Mouse (Mus musculus) frontal cortex, adult 2 months (tissue): ENCODE data around the gene Gstk1. TPM values are rescaled to one million over a fixed set of nuclear protein-coding genes. Genes with fewer than 3 reads are reported as not detected.

Experiments used
- DNase-seq, 2 experiments: peaks; one replicate each; pipeline ENCODE4 v3.0.0; 2022; ENCODE audit warnings: low spot score in 1 of 2; ENCODE audit errors: extremely low spot score in 1 of 2
- polyA plus RNA-seq: library from polyadenylated mRNA; depleted of rRNA; stranded (reverse); fragments of >200 nt; gene quantifications from 2 replicates; pipeline ENCODE4 v1.2.3, GENCODE M21; 2012; rRNA removed

Gstk1 gene
- polyA plus RNA-seq, 1 experiment: 25.6 TPM

GRCm38 (mm10) chr6:42265391-42266330 lies 19.9 kb downstream of the Gstk1 start:
- peak in 1 of 2 experiments; percentile 19 for DNase-seq

GRCm38 (mm10) chr6:42270817-42271216 lies 25.1 kb downstream of the Gstk1 start:
- no peak for DNase-seq

- DNase-seq: no peak
Observed at GRCm38 (mm10) chr6:42276151-42276550, 30.4 kb downstream of the Gstk1 start.

- no peak for DNase-seq
Observed at GRCm38 (mm10) chr6:42282865-42283528, 37.3 kb downstream of the Gstk1 start.

GRCm38 (mm10) chr6:42286448-42286847 lies 40.7 kb downstream of the Gstk1 start, which contains the start of gene Clcn1:
Gene Clcn1 (plus strand): TSS chr6:42286685.
- no peak for DNase-seq

- no peak for DNase-seq
Observed at GRCm38 (mm10) chr6:42287562-42287961, 41.8 kb downstream of the Gstk1 start.

- no peak for DNase-seq
Observed at GRCm38 (mm10) chr6:42293327-42293726, 47.6 kb downstream of the Gstk1 start.

- DNase-seq: no peak
Observed at GRCm38 (mm10) chr6:42295549-42296094, 49.9 kb downstream of the Gstk1 start.

- no peak for DNase-seq
Observed at GRCm38 (mm10) chr6:42299362-42299761, 53.6 kb downstream of the Gstk1 start.

Other genes with a start within 250 kb of the Gstk1 start
- not detected in 2 replicates for gene Sva, start 207.5 kb upstream of the Gstk1 start, polyA plus RNA-seq
- gene Tas2r139, start 105.0 kb upstream of the Gstk1 start, polyA plus RNA-seq: not detected in 2 replicates
- gene Tas2r144, start 30.6 kb upstream of the Gstk1 start, polyA plus RNA-seq: not detected in 2 replicates
- gene Tmem139, start 16.0 kb downstream of the Gstk1 start, polyA plus RNA-seq: not detected in 2 replicates
- gene Casp2, start 19.1 kb downstream of the Gstk1 start, polyA plus RNA-seq: 29.1 and 30.8 TPM in 2 replicates
- 9.0 and 9.1 TPM in 2 replicates for gene Clcn1, start 40.8 kb downstream of the Gstk1 start, polyA plus RNA-seq
- 85.7 and 92.4 TPM in 2 replicates for gene Fam131b, start 78.7 kb downstream of the Gstk1 start, polyA plus RNA-seq
- 59.7 and 69.8 TPM in 2 replicates for gene Zyx, start 103.7 kb downstream of the Gstk1 start, polyA plus RNA-seq
- 0.23 and 0.52 TPM in 2 replicates for gene Epha1, start 127.3 kb downstream of the Gstk1 start, polyA plus RNA-seq
- gene Tas2r143, start 154.3 kb downstream of the Gstk1 start, polyA plus RNA-seq: 0.17 and 0.18 TPM in 2 replicates
- gene Tas2r135, start 159.5 kb downstream of the Gstk1 start, polyA plus RNA-seq: 0.08 and 0.14 TPM in 2 replicates
- gene Tas2r126, start 188.6 kb downstream of the Gstk1 start, polyA plus RNA-seq: not detected in 2 replicates
- not detected in 2 replicates for gene Olfr458, start 219.3 kb downstream of the Gstk1 start, polyA plus RNA-seq
- not detected in 2 replicates for gene Olfr457, start 230.4 kb downstream of the Gstk1 start, polyA plus RNA-seq
- gene Olfr456, start 241.3 kb downstream of the Gstk1 start, polyA plus RNA-seq: not detected in 2 replicates